In genomic region chr2:146174173-146174572, GRCm38 (mm10) we compare ENCODE assay signal across 21 mouse cellular contexts. TPM values are rescaled to one million over a fixed set of nuclear protein-coding genes. Genes with fewer than 3 reads are reported as not detected.
DNase-seq lines count a peak whose midpoint lies in the region; ATAC-seq and TF ChIP-seq lines count a peak whose summit lies in the region.
"Had no signal": no experiment of that assay in that cellular context is flagged by ENCODE, and none has a peak within 500 bp of the region (broad histone marks: within the 10 kb centered on the region; RNA-seq: fewer than 3 reads in every experiment).

No protein-coding gene starts in this region.

- H3K4me3 ChIP-seq in layer of hippocampus, adult 2 months: no peak overlapping the region
- no peak overlapping the region for H3K4me3 ChIP-seq in liver, embryonic 12.5 days
- H3K4me3 ChIP-seq: heart, embryonic 15.5 days; hindbrain, embryonic 12.5 days; limb, embryonic 13.5 days; stomach, embryonic 15.5 days had no signal

- TF ChIP-seq CTCF in layer of hippocampus, adult 2 months (conservative IDR thresholded peaks at IDR 0.05): no peak

- intact Hi-C loops in left cerebral cortex, postnatal 36 days (cut with DNase I): no loop called here

- H3K27ac ChIP-seq in layer of hippocampus, adult 2 months: no peak overlapping the region
- H3K27ac ChIP-seq in liver, embryonic 12.5 days: no peak overlapping the region
- H3K27ac ChIP-seq: heart, embryonic 15.5 days; hindbrain, embryonic 12.5 days; limb, embryonic 13.5 days; stomach, embryonic 15.5 days had no signal

- peaks cover 5% of the 10 kb centered on the region; the same call in 1 of the 2 replicates for H3K9me3 ChIP-seq in liver, embryonic 12.5 days (replicated peaks)
- H3K9me3 ChIP-seq: heart, embryonic 15.5 days; limb, embryonic 13.5 days; stomach, embryonic 15.5 days had no signal

- WGBS in liver, embryonic 12.5 days (ENCODE audit: insufficient replicate concordance): 76% methylated on average over 7 of the region's 7 CpGs

- H3K36me3 ChIP-seq in liver, embryonic 12.5 days: no peaks in the 10 kb centered on the region
- H3K36me3 ChIP-seq: heart, embryonic 15.5 days; hindbrain, embryonic 12.5 days; limb, embryonic 13.5 days; stomach, embryonic 15.5 days had no signal

- peak; percentile 25 to 27 for DNase-seq in layer of hippocampus, adult 2 months (ENCODE audit: low spot score in 2 of 2)
- no peak for DNase-seq in layer of hippocampus, postnatal 36 days
- peak; percentile 31 to 64 for DNase-seq in frontal cortex, adult 2 months (ENCODE audit: extremely low spot score in 1 of 2, low spot score in 1 of 2)
- peak; percentile 14 to 31 for DNase-seq in left cerebral cortex, postnatal 36 days (ENCODE audit: low spot score in 2 of 2)
- peak; percentile 43 for DNase-seq in telencephalon, adult 2 months (ENCODE audit: low read depth, low spot score)
- no peak for DNase-seq in thymus, postnatal 14 days
- DNase-seq: adrenal gland, postnatal 10 days; cerebellum, postnatal 36 days; liver, postnatal 0 days; lung, postnatal 4 days had no signal

- H3K27me3 ChIP-seq in liver, embryonic 12.5 days (replicated peaks): no peaks in the 10 kb centered on the region
- H3K27me3 ChIP-seq: heart, embryonic 15.5 days; hindbrain, embryonic 12.5 days; limb, embryonic 13.5 days; stomach, embryonic 15.5 days had no signal

- no peaks in the 10 kb centered on the region for H3K4me1 ChIP-seq in liver, embryonic 12.5 days
- H3K4me1 ChIP-seq: heart, embryonic 15.5 days; limb, embryonic 13.5 days; stomach, embryonic 15.5 days had no signal

- no peak overlapping the region for H3K9ac ChIP-seq in liver, embryonic 12.5 days
- H3K9ac ChIP-seq: heart, embryonic 15.5 days; hindbrain, embryonic 12.5 days; limb, embryonic 13.5 days; liver, postnatal 0 days; stomach, embryonic 15.5 days had no signal

- no peak for ATAC-seq in liver, embryonic 12.5 days
- ATAC-seq: CD4-positive, CD25-positive, alpha-beta regulatory T cell, adult 4 months; liver, postnatal 0 days had no signal

- no peak overlapping the region for H3K4me2 ChIP-seq in liver, embryonic 12.5 days
- H3K4me2 ChIP-seq: heart, embryonic 15.5 days; hindbrain, embryonic 12.5 days; limb, embryonic 13.5 days; midbrain, embryonic 11.5 days; stomach, embryonic 15.5 days had no signal

RNA-seq across cellular contexts. Expression of gene Insm1, which starts 47.5 kb away (rescaled TPM):
- total RNA-seq in layer of hippocampus, adult 2 months (2021): 1 to 10 TPM; 6.6 to 7.2 TPM
- total RNA-seq in layer of hippocampus, postnatal 36 days (2021): 1 to 10 TPM; 7.1 to 7.7 TPM
- 6.4 and 8.0 TPM in 2 replicates for polyA plus RNA-seq in frontal cortex, adult 2 months (2012; rRNA removed)
- total RNA-seq in left cerebral cortex, postnatal 36 days (2021): 1 to 10 TPM; 3.9 to 6.1 TPM
- polyA plus RNA-seq in liver, embryonic 12.5 days (2016; fragmentation: Nextera tagmentation; extraction: Ambion mirVana): not detected in 2 replicates
- total RNA-seq: granulocyte monocyte progenitor cell, adult 5-6 weeks; MEL; neutrophil, adult 5-6 weeks had no signal
- polyA plus RNA-seq: CD4-positive, CD25-positive, alpha-beta regulatory T cell, adult 4 months; heart, embryonic 15.5 days; kidney, embryonic 14.5 days; limb, embryonic 13.5 days; liver, postnatal 0 days had no signal

Comparison
In these comparisons a context has a peak if more than half of its experiments do, and no peak if none do; other contexts are left out.
1. DNase-seq: peak in layer of hippocampus, adult 2 months (2 of 2), frontal cortex, adult 2 months (2 of 2), left cerebral cortex, postnatal 36 days (2 of 2) and telencephalon, adult 2 months (single experiment); none in layer of hippocampus, postnatal 36 days (0 of 2) and thymus, postnatal 14 days (single experiment).